Comparison of ENCODE assay signal across 12 mouse cellular contexts in genomic region chr1:135800192-135800950, GRCm38 (mm10). TPM values are rescaled to one million over a fixed set of nuclear protein-coding genes. Genes with fewer than 3 reads are reported as not detected.
DNase-seq lines count a peak whose midpoint lies in the region; ATAC-seq lines count a peak whose summit lies in the region.
"Had no signal": no experiment of that assay in that cellular context is flagged by ENCODE, and none has a peak within 500 bp of the region (broad histone marks: within the 10 kb centered on the region; RNA-seq: fewer than 3 reads in every experiment).

No protein-coding gene starts in this region.

- H3K27ac ChIP-seq in lung, embryonic 16.5 days (ENCODE audit: low read length), result peak overlapping the region; percentile 27; the same call in 1 of the 2 replicates
- H3K27ac ChIP-seq in limb, embryonic 10.5 days, result peak overlapping the region; percentile 54
- peak overlapping the region; percentile 69 for H3K27ac ChIP-seq in stomach, embryonic 15.5 days

- WGBS in lung, embryonic 16.5 days, result 29% methylated on average over 8 of the region's 8 CpGs
- 39% methylated on average over 8 of the region's 8 CpGs for WGBS in limb, embryonic 10.5 days
- 23% methylated on average over 8 of the region's 8 CpGs for WGBS in stomach, embryonic 15.5 days

- no peaks in the 10 kb centered on the region for H3K36me3 ChIP-seq in lung, embryonic 16.5 days (ENCODE audit: control insufficient read depth, insufficient read depth, low read length)
- H3K36me3 ChIP-seq in limb, embryonic 10.5 days, result no peaks in the 10 kb centered on the region
- no peaks in the 10 kb centered on the region for H3K36me3 ChIP-seq in stomach, embryonic 15.5 days

- H3K9ac ChIP-seq in lung, embryonic 16.5 days (ENCODE audit: low read length), result no peak overlapping the region; the same call in 1 of the 2 replicates
- no peak overlapping the region for H3K9ac ChIP-seq in stomach, embryonic 15.5 days

- no peak overlapping the region for H3K4me2 ChIP-seq in lung, embryonic 16.5 days (ENCODE audit: low read depth, low read length)
- H3K4me2 ChIP-seq in stomach, embryonic 15.5 days, result no peak overlapping the region

- ATAC-seq in lung, embryonic 16.5 days (ENCODE audit: low read depth), result peak; percentile 83
- peak; percentile 74 for ATAC-seq in stomach, embryonic 15.5 days (ENCODE audit: insufficient read depth, low FRiP score, low read depth)

- peaks cover 13% of the 10 kb centered on the region for H3K4me1 ChIP-seq in lung, embryonic 16.5 days (replicated peaks; ENCODE audit: control insufficient read depth, insufficient read depth, low read length)
- H3K4me1 ChIP-seq in limb, embryonic 10.5 days, result peaks cover 31% of the 10 kb centered on the region
- peaks cover 31% of the 10 kb centered on the region for H3K4me1 ChIP-seq in stomach, embryonic 15.5 days

- peak; percentile 24 to 42 for DNase-seq in cerebellum, postnatal 14 days
- DNase-seq in cerebellum, postnatal 4 days (ENCODE audit: low spot score in 2 of 2), result no peak
- DNase-seq in lung, postnatal 25 days (ENCODE audit: low spot score), result no peak
- no peak for DNase-seq in limb, embryonic 10.5 days (ENCODE audit: low spot score)
- DNase-seq in MN1 (ENCODE audit: low spot score), result no peak
- no peak for DNase-seq in frontal cortex, adult 2 months (ENCODE audit: extremely low spot score in 1 of 2, low spot score in 1 of 2)
- DNase-seq: cerebellum, postnatal 25 days; gastrocnemius, postnatal 14 days; thymus, postnatal 36 days had no signal

- H3K4me3 ChIP-seq in lung, embryonic 16.5 days (ENCODE audit: low read length), result no peak overlapping the region
- H3K4me3 ChIP-seq in limb, embryonic 10.5 days, result no peak overlapping the region
- no peak overlapping the region for H3K4me3 ChIP-seq in stomach, embryonic 15.5 days (replicated peaks)

- no peaks in the 10 kb centered on the region for H3K27me3 ChIP-seq in lung, embryonic 16.5 days (ENCODE audit: control insufficient read depth, insufficient read depth, low read depth, low read length)
- H3K27me3 ChIP-seq in limb, embryonic 10.5 days (ENCODE audit: low read depth, poor library complexity, severe bottlenecking), result peaks cover 12% of the 10 kb centered on the region
- H3K27me3 ChIP-seq in stomach, embryonic 15.5 days (replicated peaks), result no peaks in the 10 kb centered on the region

- H3K9me3 ChIP-seq in lung, embryonic 16.5 days (ENCODE audit: control insufficient read depth, low read length), result no peaks in the 10 kb centered on the region
- no peaks in the 10 kb centered on the region for H3K9me3 ChIP-seq in limb, embryonic 10.5 days (replicated peaks)
- H3K9me3 ChIP-seq in stomach, embryonic 15.5 days, result no peaks in the 10 kb centered on the region

RNA-seq across cellular contexts. Expression of gene Lad1, which starts 18.0 kb away (rescaled TPM):
- polyA plus RNA-seq in lung, embryonic 16.5 days (2015; fragmentation: Nextera tagmentation; extraction: Ambion mirVana), result 14.1 and 16.2 TPM in 2 replicates
- 5.1 and 6.0 TPM in 2 replicates for polyA plus RNA-seq in limb, embryonic 10.5 days (2016; fragmentation: Nextera tagmentation; extraction: Ambion mirVana)
- 95.0 and 97.1 TPM in 2 replicates for polyA plus RNA-seq in stomach, embryonic 15.5 days (2015; fragmentation: Nextera tagmentation; extraction: Ambion mirVana)
- 1.6 and 1.8 TPM in 2 replicates for polyA plus RNA-seq in frontal cortex, adult 2 months (2012; rRNA removed)

RNA-seq across cellular contexts. Expression of gene Tnni1, which starts 21.1 kb away (rescaled TPM):
- polyA plus RNA-seq in lung, embryonic 16.5 days (2015; fragmentation: Nextera tagmentation; extraction: Ambion mirVana), result 92.3 and 105 TPM in 2 replicates
- polyA plus RNA-seq in limb, embryonic 10.5 days (2016; fragmentation: Nextera tagmentation; extraction: Ambion mirVana), result 8.3 and 12.7 TPM in 2 replicates
- 8.8 and 15.3 TPM in 2 replicates for polyA plus RNA-seq in stomach, embryonic 15.5 days (2015; fragmentation: Nextera tagmentation; extraction: Ambion mirVana)
- polyA plus RNA-seq in frontal cortex, adult 2 months (2012; rRNA removed), result 10.5 and 11.3 TPM in 2 replicates
- polyA plus RNA-seq: liver, adult 2 months had no signal

RNA-seq across cellular contexts. Expression of gene Phlda3, which starts 34.5 kb away (rescaled TPM):
- 62.8 and 63.2 TPM in 2 replicates for polyA plus RNA-seq in lung, embryonic 16.5 days (2015; fragmentation: Nextera tagmentation; extraction: Ambion mirVana)
- polyA plus RNA-seq in limb, embryonic 10.5 days (2016; fragmentation: Nextera tagmentation; extraction: Ambion mirVana), result 30.2 and 33.0 TPM in 2 replicates
- polyA plus RNA-seq in stomach, embryonic 15.5 days (2015; fragmentation: Nextera tagmentation; extraction: Ambion mirVana), result 79.8 and 95.3 TPM in 2 replicates
- polyA plus RNA-seq in frontal cortex, adult 2 months (2012; rRNA removed), result 33.6 and 41.1 TPM in 2 replicates

RNA-seq across cellular contexts. Expression of gene Tnnt2, which starts 35.8 kb away (rescaled TPM):
- 130 and 158 TPM in 2 replicates for polyA plus RNA-seq in lung, embryonic 16.5 days (2015; fragmentation: Nextera tagmentation; extraction: Ambion mirVana)
- polyA plus RNA-seq in limb, embryonic 10.5 days (2016; fragmentation: Nextera tagmentation; extraction: Ambion mirVana), result 2.1 and 4.0 TPM in 2 replicates
- polyA plus RNA-seq in stomach, embryonic 15.5 days (2015; fragmentation: Nextera tagmentation; extraction: Ambion mirVana), result 18.7 and 25.8 TPM in 2 replicates
- polyA plus RNA-seq in frontal cortex, adult 2 months (2012; rRNA removed), result 11.6 and 13.8 TPM in 2 replicates

Comparison
In these comparisons a context has a peak if more than half of its experiments do, and no peak if none do; other contexts are left out.
1. DNase-seq: peak in cerebellum, postnatal 14 days (2 of 2); none in cerebellum, postnatal 4 days (0 of 2), lung, postnatal 25 days (single experiment), limb, embryonic 10.5 days (single experiment), MN1 (single experiment) and frontal cortex, adult 2 months (0 of 2).
2. Peak in every context shown above with its lines, with median percentiles within 50 percentile points of each other: H3K27ac ChIP-seq.